Mouse (Mus musculus): ENCODE results near the gene Tent5b. TPM values are rescaled to one million over a fixed set of nuclear protein-coding genes. Genes with fewer than 3 reads are reported as not detected.

Tent5b gene
- total and polyA plus RNA-seq, 2 experiments from 2014 or later, result 0.55 to 1.3 TPM

DNA sequence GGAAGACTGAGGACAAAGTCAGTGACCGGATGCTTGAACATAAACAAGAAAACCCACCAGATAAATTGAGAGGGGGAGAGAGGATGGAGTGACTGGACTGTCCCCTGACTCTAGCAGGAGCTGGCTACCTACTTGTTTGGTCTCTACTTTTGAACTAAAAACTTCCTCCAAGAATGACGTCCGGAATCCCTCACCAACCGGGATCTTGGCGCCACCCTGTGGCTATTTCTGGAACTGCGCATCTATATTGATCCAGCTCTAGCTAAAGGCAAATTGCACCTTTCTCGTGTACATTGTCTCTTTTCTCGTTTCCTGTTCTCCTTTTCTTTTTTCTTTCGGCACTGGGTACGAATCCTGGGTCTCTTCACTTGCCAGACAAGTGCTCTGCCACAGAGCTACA lies 28.4 kb upstream of the Tent5b start:
- Histone ChIP-seq H3K4me2 (ENCODE audit: low read depth, low read length) (no peak overlapping the region), H3K4me3 (ENCODE audit: low read length) (no peak overlapping the region), H3K4me1 (ENCODE audit: insufficient read depth, low read length) (no peaks in the 10 kb centered on the region), H3K27me3 (ENCODE audit: insufficient read depth, low read length) (no peaks in the 10 kb centered on the region), H3K9ac (replicated peaks; ENCODE audit: low read length) (no peak overlapping the region), H3K36me3 (ENCODE audit: insufficient read depth, low read length) (no peaks in the 10 kb centered on the region), H3K27ac (no peak overlapping the region), H3K9me3 (ENCODE audit: low read length) (no peaks in the 10 kb centered on the region)
- ATAC-seq (no peak), DNase-seq (ENCODE audit: low spot score) (peak; percentile 87)
- peak; percentile 97 for TF ChIP-seq CTCF (IDR thresholded peaks at IDR 0.05; ENCODE audit: low read depth)
- 8% methylated on average over 10 of the region's 10 CpGs for WGBS

- no peaks in the 10 kb centered on the region for H3K9me3 ChIP-seq (ENCODE audit: low read length)
- no peak for ATAC-seq
- H3K4me2 ChIP-seq (ENCODE audit: low read depth, low read length), result no peak overlapping the region
- DNase-seq (ENCODE audit: low spot score), result no peak
- H3K27me3 ChIP-seq (ENCODE audit: insufficient read depth, low read length), result no peaks in the 10 kb centered on the region
- no peak for TF ChIP-seq CTCF (IDR thresholded peaks at IDR 0.05; ENCODE audit: low read depth)
- no peaks in the 10 kb centered on the region for H3K4me1 ChIP-seq (ENCODE audit: insufficient read depth, low read length)
- H3K4me3 ChIP-seq (ENCODE audit: low read length), result no peak overlapping the region
- H3K27ac ChIP-seq, result no peak overlapping the region
- H3K36me3 ChIP-seq (ENCODE audit: insufficient read depth, low read length), result no peaks in the 10 kb centered on the region
- no peak overlapping the region for H3K9ac ChIP-seq (replicated peaks; ENCODE audit: low read length)
- WGBS, result 78% methylated on average over 7 of the region's 7 CpGs
Observed at GRCm38 (mm10) chr4:133452433-133452832, 27.5 kb upstream of the Tent5b start.

GRCm38 (mm10) chr4:133458044-133458443 lies 21.9 kb upstream of the Tent5b start:
- no peak for DNase-seq (ENCODE audit: low spot score)
- H3K27me3 ChIP-seq (ENCODE audit: insufficient read depth, low read length), result no peaks in the 10 kb centered on the region

GRCm38 (mm10) chr4:133460006-133460405 lies 19.9 kb upstream of the Tent5b start:
- Histone ChIP-seq H3K4me3 (ENCODE audit: low read length) (no peak overlapping the region), H3K9me3 (ENCODE audit: low read length) (no peaks in the 10 kb centered on the region), H3K27ac (no peak overlapping the region), H3K36me3 (ENCODE audit: insufficient read depth, low read length) (no peaks in the 10 kb centered on the region), H3K27me3 (ENCODE audit: insufficient read depth, low read length) (no peaks in the 10 kb centered on the region), H3K9ac (replicated peaks; ENCODE audit: low read length) (no peak overlapping the region), H3K4me2 (ENCODE audit: low read depth, low read length) (no peak overlapping the region), H3K4me1 (ENCODE audit: insufficient read depth, low read length) (no peaks in the 10 kb centered on the region)
- ATAC-seq (no peak), DNase-seq (ENCODE audit: low spot score) (no peak)
- no peak for TF ChIP-seq CTCF (IDR thresholded peaks at IDR 0.05; ENCODE audit: low read depth)
- WGBS, result 77% methylated on average over 1 of the region's 1 CpGs

More at GRCm38 (mm10) chr4:133458044-133458443, 21.9 kb upstream of the Tent5b start:
- TF ChIP-seq CTCF (IDR thresholded peaks at IDR 0.05; ENCODE audit: low read depth), result no peak
- Histone ChIP-seq H3K9me3 (ENCODE audit: low read length) (no peaks in the 10 kb centered on the region), H3K4me1 (ENCODE audit: insufficient read depth, low read length) (no peaks in the 10 kb centered on the region), H3K9ac (replicated peaks; ENCODE audit: low read length) (no peak overlapping the region), H3K4me2 (ENCODE audit: low read depth, low read length) (no peak overlapping the region), H3K36me3 (ENCODE audit: insufficient read depth, low read length) (no peaks in the 10 kb centered on the region), H3K27ac (no peak overlapping the region), H3K4me3 (ENCODE audit: low read length) (no peak overlapping the region)
- WGBS, result 75% methylated on average over 3 of the region's 3 CpGs
- no peak for ATAC-seq

DNA sequence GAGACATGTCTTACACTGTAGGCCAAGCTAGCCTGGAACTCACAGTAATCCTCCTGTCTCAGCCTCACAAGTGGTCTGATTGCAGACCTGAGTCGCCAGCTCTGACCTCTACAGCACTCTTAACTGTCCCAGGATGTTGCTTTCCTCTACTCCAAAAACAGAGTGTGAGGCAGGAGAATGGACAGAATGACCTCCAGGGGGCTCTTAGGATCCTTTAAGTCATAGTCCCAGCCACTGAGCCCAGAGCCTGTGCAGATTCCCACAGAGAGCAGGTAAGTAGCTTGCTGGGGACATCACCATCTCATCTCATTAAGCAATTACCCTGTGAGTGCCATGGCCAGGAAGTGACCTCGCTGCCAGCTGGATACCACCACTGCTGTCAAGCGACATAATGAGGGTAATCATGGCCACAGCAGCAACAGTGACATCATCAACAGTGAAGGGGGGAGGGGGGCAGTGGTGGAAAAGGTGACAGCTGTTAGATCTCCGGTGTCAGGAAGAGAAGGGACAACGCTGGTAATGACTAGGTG lies 19.1 kb upstream of the Tent5b start:
- 50% methylated on average over 5 of the region's 5 CpGs for WGBS
- no peak for DNase-seq (ENCODE audit: low spot score)

GRCm38 (mm10) chr4:133461362-133461761 lies 18.6 kb upstream of the Tent5b start:
- H3K4me1 ChIP-seq (ENCODE audit: insufficient read depth, low read length), result no peaks in the 10 kb centered on the region
- no peaks in the 10 kb centered on the region for H3K9me3 ChIP-seq (ENCODE audit: low read length)
- H3K27me3 ChIP-seq (ENCODE audit: insufficient read depth, low read length), result no peaks in the 10 kb centered on the region
- H3K4me2 ChIP-seq (ENCODE audit: low read depth, low read length), result no peak overlapping the region
- DNase-seq (ENCODE audit: low spot score) (no peak), ATAC-seq (no peak)
- whole genome bisulfite sequencing, result 83% methylated on average over 4 of the region's 4 CpGs
- no peaks in the 10 kb centered on the region for H3K36me3 ChIP-seq (ENCODE audit: insufficient read depth, low read length)
- H3K27ac ChIP-seq, result no peak overlapping the region
- no peak overlapping the region for H3K9ac ChIP-seq (replicated peaks; ENCODE audit: low read length)
- no peak for TF ChIP-seq CTCF (IDR thresholded peaks at IDR 0.05; ENCODE audit: low read depth)
- H3K4me3 ChIP-seq (ENCODE audit: low read length), result no peak overlapping the region

More for the DNA sequence above, 19.1 kb upstream of the Tent5b start:
- no peak overlapping the region for H3K27ac ChIP-seq
- ATAC-seq, result no peak
- H3K4me3 ChIP-seq (ENCODE audit: low read length), result no peak overlapping the region
- TF ChIP-seq CTCF (IDR thresholded peaks at IDR 0.05; ENCODE audit: low read depth), result no peak
- H3K9me3 ChIP-seq (ENCODE audit: low read length), result no peaks in the 10 kb centered on the region
- H3K4me2 ChIP-seq (ENCODE audit: low read depth, low read length), result no peak overlapping the region
- no peaks in the 10 kb centered on the region for H3K27me3 ChIP-seq (ENCODE audit: insufficient read depth, low read length)
- H3K36me3 ChIP-seq (ENCODE audit: insufficient read depth, low read length), result no peaks in the 10 kb centered on the region
- no peaks in the 10 kb centered on the region for H3K4me1 ChIP-seq (ENCODE audit: insufficient read depth, low read length)
- no peak overlapping the region for H3K9ac ChIP-seq (replicated peaks; ENCODE audit: low read length)

- DNase-seq (ENCODE audit: low spot score) (no peak), ATAC-seq (no peak)
- H3K9me3 ChIP-seq (ENCODE audit: low read length), result no peaks in the 10 kb centered on the region
- no peak overlapping the region for H3K9ac ChIP-seq (replicated peaks; ENCODE audit: low read length)
- 63% methylated on average over 6 of the region's 6 CpGs for WGBS
- H3K4me2 ChIP-seq (ENCODE audit: low read depth, low read length), result no peak overlapping the region
- TF ChIP-seq CTCF (IDR thresholded peaks at IDR 0.05; ENCODE audit: low read depth), result no peak
- no peaks in the 10 kb centered on the region for H3K27me3 ChIP-seq (ENCODE audit: insufficient read depth, low read length)
- no peak overlapping the region for H3K4me3 ChIP-seq (ENCODE audit: low read length)
- no peak overlapping the region for H3K27ac ChIP-seq
- no peaks in the 10 kb centered on the region for H3K4me1 ChIP-seq (ENCODE audit: insufficient read depth, low read length)
- no peaks in the 10 kb centered on the region for H3K36me3 ChIP-seq (ENCODE audit: insufficient read depth, low read length)
Observed at GRCm38 (mm10) chr4:133463184-133463583, 16.7 kb upstream of the Tent5b start.

All from hindbrain, postnatal 0 days (tissue).